Mouse (Mus musculus): ENCODE measurements around the gene Cdhr5.

Cdhr5 gene

GRCm38 (mm10) chr7:141222696-141223215 lies 53.8 kb downstream of the Cdhr5 start:
- DNase-seq (ENCODE audit: low spot score in 2 of 2), result no peak

GRCm38 (mm10) chr7:141222126-141222467 lies 54.5 kb downstream of the Cdhr5 start:
- no peak for DNase-seq (ENCODE audit: low spot score in 2 of 2)

- DNase-seq (ENCODE audit: low spot score in 2 of 2), result peak; percentile 92 to 98
Observed at GRCm38 (mm10) chr7:141221249-141222125, 55.1 kb downstream of the Cdhr5 start.

GRCm38 (mm10) chr7:141220377-141220776 lies 56.2 kb downstream of the Cdhr5 start:
- no peak for DNase-seq (ENCODE audit: low spot score in 2 of 2)

- no peak for DNase-seq (ENCODE audit: low spot score in 2 of 2)
Observed at GRCm38 (mm10) chr7:141219558-141220099, 57.0 kb downstream of the Cdhr5 start.

All from spleen, postnatal 10 days (tissue).